Mouse (Mus musculus) limb, embryonic 12.5 days (tissue): ENCODE measurements at regions not wholly inside any gene's neighbourhood (a gene's known extent, or its start where the extent isn't known, plus 50 kb on each side); places are given as distances from the start of the nearest gene placed in this dataset.

Experiments used
- ATAC-seq: fragments of 200-750 bp; cut with Nextera tagmentation; 2 replicates; pipeline ENCODE4 v1.8.0; 2017; ENCODE audit warnings: low read depth, moderate TSS enrichment; ENCODE audit not compliant: insufficient number of reproducible peaks, insufficient read depth, low FRiP score, low TSS enrichment
- H3K27ac ChIP-seq: fragments of 300-500 bp; sonication (generic); 2 replicates; pipeline ENCODE4 v1.5.1; 2016; ENCODE audit warnings: mild to moderate bottlenecking, moderate library complexity
- H3K27me3 ChIP-seq: fragments of 300-500 bp; sonication (generic); 2 replicates; pipeline ENCODE4 v1.6.1; 2016; ENCODE audit warnings: mild to moderate bottlenecking, moderate library complexity
- H3K36me3 ChIP-seq: fragments of 300-500 bp; sonication (generic); 2 replicates; pipeline ENCODE4 v1.6.1; 2016; ENCODE audit warnings: mild to moderate bottlenecking, moderate library complexity
- H3K4me1 ChIP-seq: fragments of 300-500 bp; sonication (generic); replicated peaks from 2 replicates; pipeline ENCODE4 v1.6.1; 2016
- H3K4me2 ChIP-seq: fragments of 300-500 bp; sonication (generic); 2 replicates; pipeline ENCODE4 v1.6.1; 2016; ENCODE audit warnings: mild to moderate bottlenecking, moderate library complexity
- H3K4me3 ChIP-seq: fragments of 300-500 bp; sonication (generic); replicated peaks from 2 replicates; pipeline ENCODE4 v1.5.1; 2016; ENCODE audit warnings: mild to moderate bottlenecking
- H3K9ac ChIP-seq: fragments of 300-500 bp; sonication (generic); replicated peaks from 2 replicates; pipeline ENCODE4 v1.6.1; 2016; ENCODE audit warnings: mild to moderate bottlenecking, moderate library complexity
- H3K9me3 ChIP-seq: fragments of 300-500 bp; sonication (generic); 2 replicates; pipeline ENCODE4 v1.6.1; 2016; ENCODE audit warnings: mild to moderate bottlenecking, moderate library complexity
- WGBS: fragments of 180-500 bp; shearing (Covaris S2); methylation state at CpG from one replicate; pipeline ENCODE4 v1.1.7; 2016; 5-methylcytosine and 5-hydroxymethylcytosine counted together

GRCm38 (mm10) chr13:47580144-47580543 is 457.7 kb downstream of the Rnf144b start:
- Histone ChIP-seq H3K9ac (no peak overlapping the region), H3K4me2 (no peak overlapping the region), H3K36me3 (no peaks in the 10 kb centered on the region), H3K9me3 (no peaks in the 10 kb centered on the region), H3K27me3 (no peaks in the 10 kb centered on the region), H3K4me1 (no peaks in the 10 kb centered on the region), H3K4me3 (no peak overlapping the region), H3K27ac (no peak overlapping the region)
- WGBS = 80% methylated on average over 5 of the region's 5 CpGs
- ATAC-seq = no peak

- Histone ChIP-seq H3K4me1 (no peaks in the 10 kb centered on the region), H3K9ac (no peak overlapping the region), H3K4me3 (no peak overlapping the region), H3K27me3 (peaks cover 5% of the 10 kb centered on the region; the same call in 1 of the 2 replicates), H3K27ac (no peak overlapping the region), H3K9me3 (no peaks in the 10 kb centered on the region), H3K4me2 (no peak overlapping the region), H3K36me3 (no peaks in the 10 kb centered on the region)
- 80% methylated on average over 1 of the region's 1 CpGs for WGBS
- ATAC-seq = no peak
Measured at GRCm38 (mm10) chr13:47585158-47585557, 462.7 kb downstream of the Rnf144b start.

- Histone ChIP-seq H3K27ac (no peak overlapping the region), H3K4me2 (no peak overlapping the region), H3K9me3 (no peaks in the 10 kb centered on the region), H3K4me1 (no peaks in the 10 kb centered on the region; the same call in 1 of the 2 replicates), H3K36me3 (no peaks in the 10 kb centered on the region), H3K4me3 (no peak overlapping the region), H3K9ac (no peak overlapping the region), H3K27me3 (0 out of 2 replicates have a peak, but pooled peaks cover 4% of the 10 kb centered on the region)
- ATAC-seq = no peak
- WGBS = 76% methylated on average over 1 of the region's 1 CpGs
Measured at GRCm38 (mm10) chr13:47602646-47603045, 480.2 kb downstream of the Rnf144b start.

GRCm38 (mm10) chr13:47611439-47611838 is 489.0 kb downstream of the Rnf144b start:
- no peaks in the 10 kb centered on the region for H3K4me1 ChIP-seq
- 0 out of 2 replicates have a peak, but pooled peaks cover 3% of the 10 kb centered on the region for H3K9me3 ChIP-seq
- H3K36me3 ChIP-seq = no peaks in the 10 kb centered on the region
- 90% methylated on average over 4 of the region's 4 CpGs for WGBS
- H3K9ac ChIP-seq = no peak overlapping the region
- no peak overlapping the region for H3K27ac ChIP-seq
- ATAC-seq = no peak
- peaks cover 4% of the 10 kb centered on the region; the same call in 1 of the 2 replicates for H3K27me3 ChIP-seq
- H3K4me2 ChIP-seq = no peak overlapping the region
- H3K4me3 ChIP-seq = no peak overlapping the region

- H3K9ac ChIP-seq = no peak overlapping the region
- no peak overlapping the region for H3K27ac ChIP-seq
- peaks cover 12% of the 10 kb centered on the region for H3K4me1 ChIP-seq
- H3K4me3 ChIP-seq = no peak overlapping the region
- 54% methylated on average over 8 of the region's 8 CpGs for WGBS
- no peaks in the 10 kb centered on the region for H3K9me3 ChIP-seq
- no peak for ATAC-seq
- H3K27me3 ChIP-seq = peaks cover 9% of the 10 kb centered on the region
- no peak overlapping the region for H3K4me2 ChIP-seq
- H3K36me3 ChIP-seq = no peaks in the 10 kb centered on the region
Measured at GRCm38 (mm10) chr13:47636511-47637103, 514.2 kb downstream of the Rnf144b start.

GRCm38 (mm10) chr13:47642341-47642740 is 519.9 kb downstream of the Rnf144b start:
- no peak overlapping the region for H3K4me2 ChIP-seq
- no peak overlapping the region for H3K4me3 ChIP-seq
- no peaks in the 10 kb centered on the region for H3K9me3 ChIP-seq
- no peak overlapping the region for H3K27ac ChIP-seq
- WGBS = 91% methylated on average over 10 of the region's 10 CpGs
- no peaks in the 10 kb centered on the region for H3K36me3 ChIP-seq
- H3K27me3 ChIP-seq = no peaks in the 10 kb centered on the region
- no peaks in the 10 kb centered on the region for H3K4me1 ChIP-seq
- ATAC-seq = no peak
- no peak overlapping the region for H3K9ac ChIP-seq

- Histone ChIP-seq H3K4me1 (no peaks in the 10 kb centered on the region), H3K4me2 (no peak overlapping the region), H3K9me3 (no peaks in the 10 kb centered on the region), H3K27me3 (peaks cover 4% of the 10 kb centered on the region), H3K36me3 (no peaks in the 10 kb centered on the region), H3K9ac (no peak overlapping the region), H3K27ac (no peak overlapping the region), H3K4me3 (no peak overlapping the region)
- WGBS = 63% methylated on average over 10 of the region's 10 CpGs
- ATAC-seq = no peak
Measured at GRCm38 (mm10) chr13:47645081-47645480, 522.6 kb downstream of the Rnf144b start.

- H3K4me2 ChIP-seq = no peak overlapping the region
- no peaks in the 10 kb centered on the region for H3K36me3 ChIP-seq
- no peak for ATAC-seq
- no peak overlapping the region for H3K9ac ChIP-seq
- WGBS = 66% methylated on average over 5 of the region's 5 CpGs
- H3K4me1 ChIP-seq = no peaks in the 10 kb centered on the region
- H3K4me3 ChIP-seq = no peak overlapping the region
- H3K27ac ChIP-seq = no peak overlapping the region
- peaks cover 4% of the 10 kb centered on the region for H3K27me3 ChIP-seq
- H3K9me3 ChIP-seq = no peaks in the 10 kb centered on the region
Measured at GRCm38 (mm10) chr13:47647693-47648092, 525.2 kb downstream of the Rnf144b start.

GRCm38 (mm10) chr13:47650093-47650492 is 527.6 kb downstream of the Rnf144b start:
- H3K36me3 ChIP-seq = no peaks in the 10 kb centered on the region
- no peak overlapping the region for H3K27ac ChIP-seq
- H3K4me1 ChIP-seq = no peaks in the 10 kb centered on the region
- 55% methylated on average over 13 of the region's 13 CpGs for WGBS
- H3K4me2 ChIP-seq = peak overlapping the region; percentile 39
- H3K27me3 ChIP-seq = peaks cover 4% of the 10 kb centered on the region
- H3K9me3 ChIP-seq = no peaks in the 10 kb centered on the region
- no peak for ATAC-seq
- H3K4me3 ChIP-seq = peak overlapping the region; percentile 15; the same call in 1 of the 2 replicates
- no peak overlapping the region for H3K9ac ChIP-seq

- peaks cover 9% of the 10 kb centered on the region for H3K4me1 ChIP-seq
- no peak overlapping the region for H3K27ac ChIP-seq
- no peak overlapping the region for H3K4me2 ChIP-seq
- ATAC-seq = no peak
- H3K9me3 ChIP-seq = no peaks in the 10 kb centered on the region
- H3K9ac ChIP-seq = no peak overlapping the region
- H3K27me3 ChIP-seq = peaks cover 4% of the 10 kb centered on the region; the same call in 1 of the 2 replicates
- 52% methylated on average over 3 of the region's 3 CpGs for WGBS
- H3K4me3 ChIP-seq = no peak overlapping the region
- no peaks in the 10 kb centered on the region for H3K36me3 ChIP-seq
Measured at GRCm38 (mm10) chr13:47666470-47666869, 544.0 kb downstream of the Rnf144b start.

GRCm38 (mm10) chr13:47666956-47667701 is 544.7 kb downstream of the Rnf144b start:
- peak overlapping the region; percentile 21 for H3K4me2 ChIP-seq
- no peak overlapping the region for H3K4me3 ChIP-seq
- H3K9me3 ChIP-seq = no peaks in the 10 kb centered on the region
- WGBS = 30% methylated on average over 13 of the region's 13 CpGs
- no peaks in the 10 kb centered on the region for H3K36me3 ChIP-seq
- no peak overlapping the region for H3K9ac ChIP-seq
- ATAC-seq = no peak
- H3K27me3 ChIP-seq = peaks cover 4% of the 10 kb centered on the region; the same call in 1 of the 2 replicates
- peaks cover 9% of the 10 kb centered on the region for H3K4me1 ChIP-seq
- H3K27ac ChIP-seq = no peak overlapping the region
